Mouse (Mus musculus) gastrocnemius, adult 18-20 months (tissue): ENCODE results near the gene Rapgef2. TPM values are rescaled to one million over a fixed set of nuclear protein-coding genes. Genes with fewer than 3 reads are reported as not detected.

Experiments used
- DNase-seq: peaks from one replicate; pipeline ENCODE4 v3.0.0; 2021; ENCODE audit warnings: low spot score
- total RNA-seq, 2 experiments: library from RNA; stranded (reverse); gene quantifications; 2 replicates each; pipeline ENCODE4 v1.2.3; 2021

Gene Rapgef2
- total RNA-seq, 2 experiments from 2014 or later: 15.8 to 16.7 TPM

- no peak for DNase-seq
Observed at GRCm38 (mm10) chr3:79030855-79031254, 255.5 kb downstream of the Rapgef2 start.

- no peak for DNase-seq
Observed at GRCm38 (mm10) chr3:79028153-79028878, 258.0 kb downstream of the Rapgef2 start.

- no peak for DNase-seq
Observed at GRCm38 (mm10) chr3:79025983-79026382, 260.3 kb downstream of the Rapgef2 start.

GRCm38 (mm10) chr3:79023735-79024328 is 262.5 kb downstream of the Rapgef2 start:
- DNase-seq: no peak

- no peak for DNase-seq
Observed at GRCm38 (mm10) chr3:79022690-79023089, 263.6 kb downstream of the Rapgef2 start.

- no peak for DNase-seq
Observed at GRCm38 (mm10) chr3:79017440-79017839, 268.9 kb downstream of the Rapgef2 start.

GRCm38 (mm10) chr3:79016830-79017229 is 269.5 kb downstream of the Rapgef2 start:
- DNase-seq: no peak

GRCm38 (mm10) chr3:79015621-79016474 is 270.5 kb downstream of the Rapgef2 start:
- no peak for DNase-seq

Other genes with a start within 250 kb of the Rapgef2 start
- not detected for gene Gm17359, start 50.1 kb upstream of the Rapgef2 start, total RNA-seq